Mouse (Mus musculus) gastrocnemius, adult 2 months (tissue): ENCODE results near the gene Csdc2. TPM values are rescaled to one million over a fixed set of nuclear protein-coding genes. Genes with fewer than 3 reads are reported as not detected.
"Not testable (repeated sequence)": the region's sequence is repeated elsewhere in the genome, so short reads cannot be mapped to it uniquely, and the experiment has no call there.

Experiments used
- DNase-seq: peaks from one replicate; pipeline ENCODE4 v3.0.0; 2022
- H3K27ac ChIP-seq: fragments of 200-600 bp; 2 replicates; pipeline ENCODE4 v1.8.1; 2022; ENCODE audit warnings: mild to moderate bottlenecking
- H3K4me3 ChIP-seq: fragments of 200-600 bp; 2 replicates; pipeline ENCODE4 v1.8.1; 2022; ENCODE audit warnings: mild to moderate bottlenecking, moderate library complexity
- CTCF ChIP-seq: fragments of 200-600 bp; IDR thresholded peaks from 2 replicates; pipeline ENCODE4 v1.8.1; 2022; ENCODE audit warnings: antibody characterized with exemption, mild to moderate bottlenecking, moderate library complexity
- intact Hi-C: fragments of 180-260 bp; cut with DNase I; formaldehyde crosslinking; loops from one replicate; pipeline ENCODE4 v1.15.1; 2025
- long read RNA-seq, 2 experiments: library from polyadenylated mRNA; stranded (forward); transcript quantifications; one replicate each; pipeline ENCODE4 v2.0.0; 2021
- total RNA-seq, 2 experiments: library from RNA; stranded (reverse); gene quantifications; 2 replicates each; pipeline ENCODE4 v1.2.3; 2021

Gene Csdc2
- 1 to 10 TPM; 1.6 to 2.1 TPM for total RNA-seq
- long read RNA-seq, experiment 1, transcript Csdc2-201 (4 exons, 2,490 nt), result major isoform, 6 of 7 reads
- long read RNA-seq, experiment 1, partial matches to known transcripts, result 0 of 7 reads
- long read RNA-seq, experiment 1, other reads (novel, unspliced or antisense), result 1 of 7 reads
- long read RNA-seq, experiment 2, transcript Csdc2-201 (4 exons, 2,490 nt), result major isoform, 5 of 5 reads
- long read RNA-seq, experiment 2, partial matches to known transcripts, result 0 of 5 reads
- long read RNA-seq, experiment 2, other reads (novel, unspliced or antisense), result 0 of 5 reads

GRCm38 (mm10) chr15:81936679-81937078, at the start of gene Csdc2:
Csdc2 (plus strand) TSS chr15:81936759.
- peak within 1 kb of the TSS; percentile 71 for H3K27ac ChIP-seq
- peak within 1 kb of the TSS; percentile 69 for H3K4me3 ChIP-seq
- intact Hi-C loops, result no loop called here
- peak; percentile 26; the same call in 1 of the 2 replicates for TF ChIP-seq CTCF
- peak; percentile 66 for DNase-seq

DNA sequence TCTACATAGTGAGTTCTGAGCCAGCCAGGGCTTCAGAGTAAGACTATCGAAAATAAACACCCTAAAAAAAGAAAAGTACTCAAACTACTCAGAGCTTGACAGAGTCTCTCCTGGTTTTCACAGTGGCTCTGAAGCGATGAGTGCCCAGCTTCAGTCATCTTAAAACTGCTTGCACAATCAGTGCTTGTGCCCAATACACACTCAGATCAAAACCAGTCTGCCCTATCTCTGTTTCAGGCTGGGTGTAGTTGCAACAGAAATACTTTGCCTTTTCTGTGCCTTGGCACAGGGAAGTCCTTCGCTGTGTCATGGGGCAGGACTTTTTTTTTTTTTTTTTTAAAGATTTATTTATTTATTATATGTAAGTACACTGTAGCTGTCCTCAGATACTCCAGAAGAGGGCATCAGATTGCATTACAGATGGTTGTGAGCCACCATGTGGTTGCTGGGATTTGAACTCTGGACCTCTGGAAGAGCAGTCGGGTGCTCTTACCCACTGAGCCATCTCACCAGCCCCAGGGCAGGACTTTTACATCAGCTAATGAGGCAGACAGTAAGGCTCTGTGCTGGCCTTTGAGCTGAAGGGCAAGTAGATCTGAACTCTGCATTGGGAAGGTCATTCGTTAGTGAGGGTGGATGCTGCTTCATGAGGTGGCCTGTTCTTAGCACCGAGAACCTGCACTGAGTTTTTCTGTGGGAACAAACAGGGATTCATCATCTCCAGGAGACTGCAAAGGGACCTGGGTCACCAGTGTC, 49.6 kb upstream of the Csdc2 start:
- H3K4me3 ChIP-seq, result peak overlapping the region; percentile 13; the same call in 1 of the 2 replicates
- no peak for DNase-seq
- peak overlapping the region; percentile 85 for H3K27ac ChIP-seq
- intact Hi-C loops, result no loop called here
- TF ChIP-seq CTCF, result no peak

GRCm38 (mm10) chr15:81889175-81889574, 47.4 kb upstream of the Csdc2 start:
- DNase-seq, result peak; percentile 83
- intact Hi-C loops, result no loop called here
- peak overlapping the region; percentile 85 for H3K27ac ChIP-seq
- peak overlapping the region; percentile 17; the same call in 1 of the 2 replicates for H3K4me3 ChIP-seq
- no peak for TF ChIP-seq CTCF

GRCm38 (mm10) chr15:81891140-81891802, 45.3 kb upstream of the Csdc2 start:
- Histone ChIP-seq H3K27ac (peak overlapping the region; percentile 85), H3K4me3 (peak overlapping the region; percentile 23; the same call in 1 of the 2 replicates)
- TF ChIP-seq CTCF, result no peak
- no peak for DNase-seq
- intact Hi-C loops, result no loop called here

DNA sequence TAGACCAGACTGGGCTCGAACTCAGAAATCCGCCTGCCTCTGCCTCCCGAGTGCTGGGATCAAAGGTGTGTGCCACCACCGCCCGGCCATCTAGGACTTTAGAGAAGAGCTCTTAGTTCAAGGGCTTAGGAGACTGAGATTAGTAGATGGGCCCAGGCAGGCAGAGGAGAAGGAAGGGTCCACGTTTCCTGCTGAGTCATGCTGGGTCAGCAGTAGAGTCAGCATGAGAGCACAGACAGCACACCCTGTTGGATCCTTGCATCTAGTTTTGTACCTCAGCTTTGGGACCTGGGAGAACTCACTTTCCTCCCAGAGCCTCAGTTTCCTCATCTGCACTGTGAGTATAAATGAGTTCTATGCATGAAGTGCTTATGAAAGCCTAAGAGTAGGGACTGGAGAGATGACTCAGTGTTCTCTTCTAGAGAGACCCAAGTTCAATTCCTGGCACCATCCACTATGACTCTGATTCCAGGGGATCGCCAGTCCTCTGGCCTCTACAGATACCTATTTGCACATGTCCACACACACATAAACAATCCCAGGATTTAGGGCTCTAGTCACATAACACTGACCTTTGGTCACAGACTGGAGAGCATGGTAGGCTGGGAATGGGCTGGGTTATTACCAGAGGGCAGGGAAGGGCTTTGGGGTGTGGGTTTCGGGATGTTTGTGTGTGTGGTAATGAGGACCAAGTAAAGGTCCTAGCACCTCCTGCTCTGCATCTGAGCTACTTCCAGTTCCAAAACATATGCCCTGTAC, 44.6 kb upstream of the Csdc2 start:
- Histone ChIP-seq H3K4me3 (no peak overlapping the region), H3K27ac (peak overlapping the region; percentile 85)
- no peak for TF ChIP-seq CTCF
- intact Hi-C loops, result no loop called here
- no peak for DNase-seq

DNA sequence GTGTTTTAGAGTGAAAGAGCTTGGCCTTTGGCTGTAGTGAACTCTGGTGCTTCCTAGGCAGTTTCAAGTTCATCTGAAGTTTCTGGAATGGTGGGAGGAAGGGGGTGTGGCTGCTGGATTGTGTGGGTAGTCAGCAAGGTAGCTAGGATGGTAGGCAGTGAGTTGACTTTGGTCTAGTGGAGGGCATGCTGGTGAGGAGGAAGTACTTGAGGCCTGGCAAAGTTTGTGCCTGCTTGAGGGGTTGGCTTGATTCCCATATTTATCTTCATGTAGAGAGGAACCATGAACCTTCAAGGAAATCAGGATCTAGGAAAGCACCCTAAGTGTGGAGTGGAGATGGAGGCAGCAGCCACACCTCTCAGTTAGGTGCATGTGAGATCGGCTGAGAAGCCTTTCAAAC, 42.6 kb upstream of the Csdc2 start:
- no peak overlapping the region for H3K4me3 ChIP-seq
- TF ChIP-seq CTCF, result no peak
- no peak for DNase-seq
- intact Hi-C loops, result no loop called here
- H3K27ac ChIP-seq, result peak overlapping the region; percentile 13

- no peak for DNase-seq
- no peak for TF ChIP-seq CTCF
- Histone ChIP-seq H3K27ac (peak overlapping the region; percentile 54; the same call in 1 of the 2 replicates), H3K4me3 (no peak overlapping the region)
- intact Hi-C loops, result no loop called here
Observed at GRCm38 (mm10) chr15:81896407-81896806, 40.2 kb upstream of the Csdc2 start.

GRCm38 (mm10) chr15:81897607-81898285, 38.8 kb upstream of the Csdc2 start:
- Histone ChIP-seq H3K4me3 (no peak overlapping the region), H3K27ac (peak overlapping the region; percentile 80)
- DNase-seq, result no peak
- TF ChIP-seq CTCF, result no peak
- intact Hi-C loops, result no loop called here

GRCm38 (mm10) chr15:81898751-81899150, 37.8 kb upstream of the Csdc2 start:
- no peak for TF ChIP-seq CTCF
- intact Hi-C loops, result no loop called here
- Histone ChIP-seq H3K27ac (peak overlapping the region; percentile 80), H3K4me3 (no peak overlapping the region)
- DNase-seq, result peak; percentile 72

DNA sequence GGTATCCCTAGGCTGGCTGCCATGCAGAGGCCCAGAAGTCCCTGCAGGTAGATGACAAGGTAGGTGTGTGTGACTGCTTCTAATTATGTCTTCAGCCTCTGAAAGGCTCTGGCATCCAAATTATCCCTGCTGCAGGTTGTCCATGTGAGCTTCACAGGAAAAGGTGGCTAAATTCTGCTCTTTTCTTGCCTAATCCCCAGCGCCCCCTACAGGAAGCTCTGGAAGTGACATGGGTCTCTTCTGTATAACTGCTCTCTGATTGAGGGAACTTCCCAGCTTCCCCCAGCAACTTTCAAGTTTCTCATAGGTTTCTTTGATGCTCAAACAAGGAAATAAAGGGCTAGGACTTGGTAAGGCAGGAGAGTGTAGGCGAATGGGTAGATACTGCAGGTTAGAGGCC, 31.6 kb upstream of the Csdc2 start:
- intact Hi-C loops, result loop anchor here (5.0 kb wide), 1 partner anchor 33 kb away; the partner anchor contains the start of genes Aco2 and Phf5a
- peak overlapping the region; percentile 31; the same call in 1 of the 2 replicates for H3K27ac ChIP-seq
- peak; percentile 79 for DNase-seq

DNA sequence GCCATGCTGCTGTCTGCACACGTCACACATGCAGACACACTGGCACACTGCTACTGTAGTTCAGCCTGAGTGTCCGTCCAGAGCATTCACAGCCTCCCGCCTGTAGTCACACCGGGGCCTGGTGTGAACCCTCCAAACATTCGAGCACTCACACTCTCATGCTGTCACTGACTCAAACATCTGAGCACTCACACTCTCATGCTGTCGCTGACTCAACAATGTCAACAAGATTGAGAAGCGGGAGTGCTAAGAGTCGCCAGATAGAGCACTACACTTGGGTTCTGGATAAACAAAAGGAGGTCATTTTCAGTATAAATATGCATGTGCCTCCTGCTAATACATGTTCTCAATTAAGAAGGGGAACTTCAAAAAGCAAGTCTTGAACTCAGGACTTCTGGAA, 28.6 kb upstream of the Csdc2 start:
- TF ChIP-seq CTCF, result no peak
- DNase-seq, result no peak
- H3K4me3 ChIP-seq, result no peak overlapping the region
- no peak overlapping the region for H3K27ac ChIP-seq
- intact Hi-C loops, result loop anchor here (2.0 to 5.0 kb wide), 2 partner anchors 36 to 77 kb away; partner anchors contain the start of genes Aco2 and Phf5a

More for the DNA sequence above, 31.6 kb upstream of the Csdc2 start:
- TF ChIP-seq CTCF, result peak; percentile 86
- H3K4me3 ChIP-seq, result no peak overlapping the region

GRCm38 (mm10) chr15:81908767-81909166, 27.8 kb upstream of the Csdc2 start:
- not testable (repeated sequence) for H3K4me3 ChIP-seq, H3K27ac ChIP-seq, DNase-seq
- TF ChIP-seq CTCF, result peak; percentile 52
- intact Hi-C loops, result loop anchor here (2.0 to 5.0 kb wide), 2 partner anchors 36 to 78 kb away; partner anchors contain the start of genes Aco2 and Phf5a
